Mouse (Mus musculus): Measurements from ENCODE around the gene Top2b. TPM values are rescaled to one million over a fixed set of nuclear protein-coding genes. Genes with fewer than 3 reads are reported as not detected.

The Top2b gene
- polyA plus RNA-seq, 1 experiment from 2014 or later: 99.5 TPM

DNA sequence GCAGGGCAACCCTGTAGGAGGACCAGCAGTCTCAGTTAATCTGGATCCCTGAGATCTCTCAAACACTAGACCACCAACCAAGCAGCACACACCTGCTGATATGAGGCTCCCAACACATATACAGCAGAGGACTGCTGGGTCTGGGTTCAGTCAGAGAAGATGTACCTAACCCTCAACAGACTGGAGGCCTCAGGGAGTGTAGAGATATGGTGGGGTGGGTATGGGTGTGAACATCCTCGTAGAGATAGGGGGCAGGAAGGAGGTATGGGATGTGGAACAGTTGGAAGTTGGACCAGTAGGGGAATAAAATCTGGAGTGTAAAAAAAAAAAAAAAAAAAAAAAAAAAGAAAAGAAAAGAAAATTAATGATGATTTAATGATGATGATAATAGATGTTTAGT lies 5.3 kb upstream of the Top2b start:
- in situ Hi-C loops (cut with MboI; ENCODE audit: low pct_unique_long_range_greater_than_20kb): no loop called here
- POLR2A ChIA-PET: no interaction called here
- DNase-seq (ENCODE audit: low read depth, low spot score): no peak

GRCm38 (mm10) chr14:16364161-16364831 lies 683 bp upstream of the Top2b start:
- ChIA-PET POLR2A (interaction anchor here (0.8 to 1.2 kb wide), 4 partner anchors 30 to 120 kb away, joined by 3 read pairs; no protein-coding TSS in a partner anchor), CTCF (interaction anchor here (1.7 to 1.9 kb wide), 2 partner anchors 16 to 52 kb away, joined by 5 to 9 read pairs; no protein-coding TSS in a partner anchor)
- ATAC-seq (peak; percentile 36), DNase-seq (ENCODE audit: low read depth, low spot score) (no peak)
- no peak for TF ChIP-seq CTCF (IDR thresholded peaks at IDR 0.05)
- no peaks in the 10 kb centered on the region for H3K27me3 ChIP-seq
- in situ Hi-C loops (cut with MboI; ENCODE audit: low pct_unique_long_range_greater_than_20kb): no loop called here

More for the DNA sequence above, 5.3 kb upstream of the Top2b start:
- peaks cover 17% of the 10 kb centered on the region for H3K27me3 ChIP-seq
- CTCF ChIA-PET: no interaction called here
- ATAC-seq: no peak
- TF ChIP-seq CTCF (IDR thresholded peaks at IDR 0.05): no peak

DNA sequence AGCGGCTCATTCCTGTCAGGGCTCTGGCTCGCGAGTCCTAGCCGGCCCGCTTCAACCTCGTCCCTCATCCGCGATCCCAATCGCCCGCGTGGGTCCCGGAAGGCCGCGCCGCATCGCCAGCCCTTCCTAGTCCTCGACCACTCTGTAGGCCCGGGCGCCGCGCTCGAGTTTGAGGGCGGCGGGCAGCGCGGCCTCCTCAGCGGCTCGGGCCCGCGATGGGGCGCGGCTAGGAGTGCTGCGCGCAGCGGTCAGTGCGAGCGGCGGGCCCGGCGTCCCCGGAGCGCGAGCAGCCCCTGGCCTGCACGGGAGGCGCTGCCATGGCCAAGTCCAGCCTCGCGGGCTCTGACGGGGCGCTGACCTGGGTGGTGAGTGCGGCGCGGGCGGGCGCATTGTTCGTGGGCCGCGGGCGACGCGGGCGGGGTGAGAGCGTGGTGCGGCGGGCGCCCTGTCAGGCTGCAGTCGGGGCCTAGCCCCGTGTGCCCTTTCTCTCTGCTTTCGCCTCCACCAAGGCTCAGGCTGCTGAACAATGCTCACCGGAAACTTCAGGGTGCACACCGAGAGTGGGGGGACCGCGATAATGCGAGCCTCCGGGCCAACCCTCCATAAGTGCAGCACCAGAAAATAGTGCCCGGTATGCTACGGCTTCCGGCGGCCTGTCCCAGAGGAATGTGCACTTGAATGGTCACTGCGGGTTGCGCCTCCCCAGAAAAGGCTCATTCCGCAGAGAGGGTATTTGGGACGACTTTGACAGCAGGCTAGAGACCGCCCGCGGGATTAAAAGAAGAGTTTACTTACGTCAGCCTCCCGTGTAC lies 589 bp downstream of the Top2b start:
- ChIA-PET CTCF (interaction anchor here (1.1 kb wide), 1 partner anchor 14 kb away, joined by 5 read pairs; no protein-coding TSS in a partner anchor), POLR2A (interaction anchor here (0.5 to 0.9 kb wide), 2 partner anchors 19 to 117 kb away, joined by 3 read pairs; no protein-coding TSS in a partner anchor)
- no peak for TF ChIP-seq CTCF (IDR thresholded peaks at IDR 0.05)
- no peaks in the 10 kb centered on the region for H3K27me3 ChIP-seq
- DNase-seq (ENCODE audit: low read depth, low spot score): no peak
- ATAC-seq: peak; percentile 60
- in situ Hi-C loops (cut with MboI; ENCODE audit: low pct_unique_long_range_greater_than_20kb): loop anchor here (5.0 kb wide), 1 partner anchor 123 kb away; no protein-coding TSS in a partner anchor

DNA sequence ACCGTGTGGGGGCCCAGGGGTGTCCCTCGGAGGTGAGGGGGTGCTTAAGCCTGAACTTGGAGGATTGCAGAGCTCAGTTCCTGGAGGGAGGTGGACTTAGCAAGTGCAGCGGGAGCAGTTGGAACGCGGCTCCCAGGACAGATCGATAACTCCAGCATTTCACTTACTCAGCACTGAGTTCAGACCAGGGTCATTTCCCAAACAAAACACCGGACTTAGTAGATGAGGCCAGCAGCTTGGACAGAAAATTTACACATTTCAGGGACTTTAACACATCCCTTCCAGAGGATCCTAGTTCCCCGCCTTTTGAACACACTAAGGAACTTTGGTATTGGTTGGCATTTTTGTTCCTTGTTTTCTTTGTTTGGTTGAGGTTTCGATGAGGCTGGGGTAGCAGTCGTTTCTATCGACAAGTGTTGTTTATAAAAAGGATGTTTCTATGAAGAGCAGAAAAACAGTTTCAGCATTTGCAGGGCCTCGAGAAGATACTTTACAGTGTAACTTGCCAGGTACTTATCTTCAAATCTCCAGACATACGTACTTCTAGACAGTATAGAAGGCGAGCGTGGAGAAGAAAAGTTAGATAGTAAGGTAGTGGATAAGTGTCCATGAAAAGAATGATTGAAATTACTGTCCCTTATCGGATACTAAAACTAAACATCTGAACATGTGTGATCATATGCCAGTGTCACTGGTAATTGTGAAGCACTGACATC lies 1.4 kb downstream of the Top2b start:
- peak; percentile 3 for ATAC-seq
- no peak for DNase-seq (ENCODE audit: low read depth, low spot score)
- in situ Hi-C loops (cut with MboI; ENCODE audit: low pct_unique_long_range_greater_than_20kb): loop anchor here (5.0 kb wide), 1 partner anchor 124 kb away; no protein-coding TSS in a partner anchor
- no peak for TF ChIP-seq CTCF (IDR thresholded peaks at IDR 0.05)
- H3K27me3 ChIP-seq: no peaks in the 10 kb centered on the region
- CTCF ChIA-PET: interaction anchor here (1.1 kb wide), 1 partner anchor 14 kb away, joined by 5 read pairs; no protein-coding TSS in a partner anchor
- POLR2A ChIA-PET: interaction anchor here (0.5 to 0.9 kb wide), 2 partner anchors 20 to 118 kb away, joined by 3 read pairs; no protein-coding TSS in a partner anchor

DNA sequence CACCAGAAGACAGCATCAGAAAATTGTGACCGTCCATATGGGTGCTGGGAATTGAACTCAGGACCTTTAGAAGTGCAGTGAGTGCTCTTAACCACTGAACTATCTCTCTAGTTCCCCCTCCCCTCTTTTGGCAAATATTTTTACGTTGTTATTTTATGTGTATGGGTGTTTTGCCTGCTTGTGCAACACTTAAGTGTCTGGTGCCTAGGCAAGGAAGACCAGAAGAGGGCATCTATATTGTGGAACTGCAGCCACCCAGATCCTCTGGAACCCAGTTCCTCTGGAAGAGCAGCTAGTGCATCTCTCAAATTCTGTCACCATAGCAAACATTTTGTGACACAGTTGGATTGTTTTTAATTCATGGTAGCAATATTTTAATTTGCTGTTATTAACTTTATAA lies 2.0 kb downstream of the Top2b start:
- POLR2A ChIA-PET: no interaction called here
- no peak for ATAC-seq
- DNase-seq (ENCODE audit: low read depth, low spot score): no peak
- no peaks in the 10 kb centered on the region for H3K27me3 ChIP-seq
- in situ Hi-C loops (cut with MboI; ENCODE audit: low pct_unique_long_range_greater_than_20kb): loop anchor here (5.0 kb wide), 1 partner anchor 125 kb away; no protein-coding TSS in a partner anchor
- no peak for TF ChIP-seq CTCF (IDR thresholded peaks at IDR 0.05)
- CTCF ChIA-PET: interaction anchor here (1.6 to 3.6 kb wide), 2 partner anchors 10 to 14 kb away, joined by 4 to 25 read pairs; no protein-coding TSS in a partner anchor

- CTCF ChIA-PET: no interaction called here
- POLR2A ChIA-PET: no interaction called here
- no peak for TF ChIP-seq CTCF (IDR thresholded peaks at IDR 0.05)
- DNase-seq (ENCODE audit: low read depth, low spot score) (no peak), ATAC-seq (no peak)
- in situ Hi-C loops (cut with MboI; ENCODE audit: low pct_unique_long_range_greater_than_20kb): no loop called here
- no peaks in the 10 kb centered on the region for H3K27me3 ChIP-seq
Observed at GRCm38 (mm10) chr14:16372761-16373160, 7.8 kb downstream of the Top2b start.

DNA sequence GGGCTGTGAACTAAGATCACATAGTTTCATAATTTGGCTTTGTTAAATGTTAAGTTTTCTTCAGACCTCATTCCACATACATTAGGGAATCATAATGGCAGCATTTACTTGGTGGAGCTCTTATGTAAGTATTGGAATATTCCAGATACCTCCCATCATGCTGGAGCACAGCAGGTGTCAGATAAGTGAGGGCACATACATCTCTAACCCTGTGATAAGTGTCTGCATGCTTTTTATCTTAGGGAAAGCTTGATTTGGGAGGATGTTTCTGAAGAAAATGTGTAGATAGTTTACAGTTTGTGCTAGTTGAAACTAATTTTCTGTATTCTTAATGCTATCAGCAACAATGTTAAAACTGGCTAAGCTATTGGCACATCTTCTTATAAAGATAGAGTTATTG lies 8.2 kb downstream of the Top2b start:
- no peak for TF ChIP-seq CTCF (IDR thresholded peaks at IDR 0.05)
- CTCF ChIA-PET: interaction anchor here (1.1 kb wide), 1 partner anchor 19 kb away, joined by 3 read pairs; no protein-coding TSS in a partner anchor
- POLR2A ChIA-PET: no interaction called here
- ATAC-seq (no peak), DNase-seq (ENCODE audit: low read depth, low spot score) (no peak)
- H3K27me3 ChIP-seq: no peaks in the 10 kb centered on the region
- in situ Hi-C loops (cut with MboI; ENCODE audit: low pct_unique_long_range_greater_than_20kb): no loop called here

GRCm38 (mm10) chr14:16379917-16380570 lies 15.1 kb downstream of the Top2b start:
- ATAC-seq (peak; percentile 87), DNase-seq (ENCODE audit: low read depth, low spot score) (no peak)
- peak; percentile 85 for TF ChIP-seq CTCF (IDR thresholded peaks at IDR 0.05)
- ChIA-PET CTCF (interaction anchor here (0.9 to 3.5 kb wide), 11 partner anchors 10 to 243 kb away, joined by 3 to 25 read pairs (median 5); no protein-coding TSS in a partner anchor), POLR2A (interaction anchor here (0.6 kb wide), 2 partner anchors 8 to 1479 kb away, joined by 3 to 6 read pairs; no protein-coding TSS in a partner anchor)
- no peaks in the 10 kb centered on the region for H3K27me3 ChIP-seq
- in situ Hi-C loops (cut with MboI; ENCODE audit: low pct_unique_long_range_greater_than_20kb): no loop called here

DNA sequence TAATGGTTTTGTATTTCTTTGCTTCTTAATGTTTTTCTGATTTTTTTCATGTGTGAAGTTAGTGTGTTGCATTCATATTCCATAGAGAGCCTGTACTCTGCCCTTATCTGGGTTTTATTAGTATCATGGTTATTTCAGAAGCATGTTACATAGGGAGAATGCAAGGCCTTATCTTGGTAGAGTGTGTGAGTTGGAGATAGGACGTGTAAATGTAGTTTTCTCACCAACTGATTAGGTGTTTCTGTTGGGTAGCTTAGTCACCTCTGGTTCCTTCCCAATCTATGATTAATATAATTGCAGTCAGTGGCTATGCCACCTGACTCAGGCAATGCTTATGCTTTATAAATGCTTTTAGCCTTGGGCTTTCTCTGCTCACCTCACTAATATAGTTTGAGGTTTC lies 19.8 kb downstream of the Top2b start:
- in situ Hi-C loops (cut with MboI; ENCODE audit: low pct_unique_long_range_greater_than_20kb): no loop called here
- ChIA-PET CTCF (interaction anchor here (0.8 to 1.2 kb wide), 2 partner anchors 9 kb away, joined by 3 read pairs; no protein-coding TSS in a partner anchor), POLR2A (no interaction called here)
- DNase-seq (ENCODE audit: low read depth, low spot score) (no peak), ATAC-seq (no peak)
- TF ChIP-seq CTCF (IDR thresholded peaks at IDR 0.05): no peak
- H3K27me3 ChIP-seq: no peaks in the 10 kb centered on the region
